Mouse (Mus musculus): ENCODE results near the gene Spx.

GRCm38 (mm10) chr6:142411140-142411539, 2.1 kb upstream of the Spx start:
- no peak for TF ChIP-seq CTCF (IDR thresholded peaks at IDR 0.05; ENCODE audit: extremely low read depth, insufficient read depth, low read length)
- no peak for TF ChIP-seq POLR2A (IDR thresholded peaks at IDR 0.05; ENCODE audit: extremely low read depth, insufficient read depth, low read length)

All from cortical plate, adult 2 months (tissue).